Mouse (Mus musculus): ENCODE results near the gene C3.

DNA sequence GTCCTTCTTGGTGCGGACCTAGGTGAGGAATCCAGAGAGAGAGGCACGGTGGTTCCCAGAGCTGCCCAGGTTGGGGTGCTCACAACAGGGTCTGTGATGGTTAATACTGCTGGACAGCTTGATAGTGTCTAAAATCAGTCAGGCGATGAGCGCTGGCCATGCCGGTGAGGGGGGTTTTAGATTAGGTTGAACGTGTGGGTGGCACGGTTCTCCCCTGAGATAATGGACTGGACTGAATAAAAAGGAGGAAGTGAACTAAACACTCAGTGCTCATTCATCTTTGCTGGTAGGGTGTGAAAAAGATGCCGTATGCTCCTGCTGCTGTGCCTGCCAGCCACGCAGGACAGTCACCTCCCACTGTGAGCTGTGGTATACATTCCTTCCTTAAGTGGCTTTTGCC is 4.6 kb downstream of the C3 start:
- TF ChIP-seq CTCF (conservative IDR thresholded peaks at IDR 0.05; ENCODE audit: insufficient read depth, insufficient read length, low read depth, low read length) (no peak), POLR2A (IDR thresholded peaks at IDR 0.05; ENCODE audit: low read depth, low read length) (no peak)
